Mouse (Mus musculus) CD8-positive naive resting alpha-beta T cell, adult 57 days (primary cell): Measurements from ENCODE around the gene Mcm8. TPM values are rescaled to one million over a fixed set of nuclear protein-coding genes. Genes with fewer than 3 reads are reported as not detected.

Experiments
- total RNA-seq: library from RNA; stranded (reverse); gene quantifications from one replicate; pipeline ENCODE4 v1.2.4, GENCODE M21; 2023

Mcm8 gene
- total RNA-seq = 3.8 TPM

DNA sequence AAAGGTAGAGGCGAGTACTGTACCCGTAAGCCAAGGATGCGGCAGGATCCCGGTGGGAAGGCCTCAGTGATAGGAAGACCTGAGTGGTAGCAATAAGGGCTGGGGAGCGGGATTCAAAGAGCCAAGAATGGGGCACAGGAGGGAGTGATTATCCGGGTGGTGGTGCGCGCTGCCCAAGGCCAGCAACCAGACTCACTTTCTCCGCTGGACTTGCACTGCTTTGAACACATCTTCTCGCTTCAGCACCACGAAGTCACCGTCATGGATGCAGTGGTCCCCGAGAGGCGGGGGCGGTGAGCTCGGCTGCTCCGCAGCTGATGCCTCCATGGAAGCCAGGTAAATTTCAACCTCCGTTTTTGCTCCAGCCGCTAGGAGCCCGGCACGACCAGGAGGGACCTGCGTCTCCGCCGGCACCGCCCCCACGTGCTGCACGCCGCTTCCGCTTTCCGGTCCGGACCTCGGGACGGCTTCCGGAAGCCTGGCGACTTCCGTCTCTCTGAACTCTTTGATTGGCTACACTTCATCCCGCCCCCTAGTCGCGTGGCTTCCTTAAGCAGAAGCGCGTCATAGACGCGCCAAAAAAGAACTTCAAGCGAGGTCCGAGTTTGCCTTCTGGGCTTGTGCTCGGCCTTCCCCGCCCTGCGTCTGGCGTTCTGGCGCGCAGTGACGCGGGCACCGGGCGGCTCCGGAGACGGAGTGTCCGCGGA lies at the start of gene Mcm8, which contains the start of gene Trmt6:
Gene Mcm8 (plus strand): TSS at position 534 of the 707 bp plus-strand sequence.
Gene Trmt6 (minus strand): TSS at position 448 of the 707 bp plus-strand sequence.

GRCm38 (mm10) chr2:132780978-132781377 lies 35.0 kb upstream of the Mcm8 start, which contains the start of gene Chgb:
Gene Chgb, plus strand, starts transcription at chr2:132781278.

GRCm38 (mm10) chr2:132846407-132847358 lies 30.7 kb downstream of the Mcm8 start, which contains the start of gene Crls1:
Gene Crls1, plus strand, starts transcription at chr2:132846666.

DNA sequence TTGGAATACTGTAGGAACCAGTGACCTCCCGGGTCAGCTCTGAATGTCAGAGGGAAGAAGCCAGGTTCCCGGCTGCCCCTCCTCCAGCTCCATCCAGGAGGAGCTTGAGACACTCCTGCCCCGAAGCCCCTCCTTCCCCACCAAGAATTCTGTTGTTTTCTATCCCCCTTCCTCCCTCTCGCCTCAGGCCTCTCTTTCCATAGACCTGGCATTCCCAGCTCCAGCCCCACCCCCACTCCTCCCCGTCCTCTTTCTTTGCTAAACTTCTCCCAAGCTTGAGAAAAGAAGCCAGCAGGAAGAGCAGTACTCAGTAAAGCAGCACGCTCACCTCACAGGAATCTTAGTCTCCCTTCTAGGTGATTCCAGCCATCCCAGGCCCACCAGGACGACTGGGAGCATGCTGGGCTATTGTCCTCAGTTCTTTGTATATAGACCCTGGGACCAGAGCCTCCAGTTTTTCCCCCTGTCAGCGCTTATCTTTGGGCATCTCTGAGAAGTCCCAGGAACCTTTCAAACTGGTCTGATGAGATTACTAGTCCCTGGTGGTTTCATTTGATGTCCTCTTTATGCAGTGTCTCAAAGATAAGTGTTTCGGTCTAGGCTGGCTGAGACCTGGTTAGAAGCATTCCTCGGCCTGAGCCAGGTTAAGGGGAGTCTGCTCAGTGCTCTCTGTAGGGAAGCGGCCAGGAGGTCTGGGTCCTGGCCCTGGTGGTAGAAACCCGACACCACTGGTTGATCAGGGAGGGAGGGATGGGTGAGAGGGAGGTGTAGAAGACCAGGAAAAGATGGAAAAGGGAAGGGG lies 65.1 kb downstream of the Mcm8 start, which contains the start of gene Lrrn4:
Gene Lrrn4 (minus strand): TSS at position 48 of the 802 bp plus-strand sequence.

Other genes with a start within 250 kb of the Mcm8 start
- gene Gpcpd1, start 228.4 kb upstream of the Mcm8 start, total RNA-seq = 96.0 TPM
- gene Shld1, start 129.2 kb upstream of the Mcm8 start, total RNA-seq = 29.8 TPM
- gene Chgb, start 34.9 kb upstream of the Mcm8 start, total RNA-seq = not detected
- 38.1 TPM for gene Trmt6, start 86 bp upstream of the Mcm8 start, total RNA-seq
- 9.8 TPM for gene Crls1, start 30.5 kb downstream of the Mcm8 start, total RNA-seq
- 0.12 TPM for gene Lrrn4, start 64.8 kb downstream of the Mcm8 start, total RNA-seq
- not detected for gene Fermt1, start 129.8 kb downstream of the Mcm8 start, total RNA-seq